Mouse (Mus musculus) lung, postnatal 0 days (tissue): ENCODE data around the gene Hist2h4.

Source experiments
- CTCF ChIP-seq: IDR thresholded peaks from 2 replicates; pipeline ENCODE4 v1.5.1; 2016; ENCODE audit warnings: antibody characterized with exemption, mild to moderate bottlenecking
- EP300 ChIP-seq: IDR thresholded peaks from 2 replicates; pipeline ENCODE4 v1.6.1; 2016; ENCODE audit warnings: antibody characterized with exemption, mild to moderate bottlenecking, control low read depth

DNA sequence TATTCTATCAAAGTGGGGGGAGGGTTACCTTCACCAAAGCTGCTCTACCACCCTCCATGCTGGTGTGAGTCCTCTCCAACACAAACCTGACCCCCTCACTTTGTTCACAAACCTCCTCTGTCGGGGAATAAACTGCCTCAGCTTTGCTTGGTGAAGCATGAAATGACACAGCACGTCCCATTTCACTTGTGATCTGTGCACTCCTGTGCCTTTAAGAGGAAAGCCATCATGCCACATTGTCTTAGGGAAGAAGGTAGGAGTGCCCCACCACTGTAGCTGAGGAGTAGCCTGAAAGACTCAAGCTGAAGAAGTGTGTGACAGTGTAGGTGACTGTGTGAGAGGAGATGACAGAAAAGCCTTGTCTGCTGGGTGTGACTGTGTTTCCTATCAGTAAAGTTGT is 37.7 kb downstream of the Hist2h4 start:
- TF ChIP-seq CTCF (no peak), EP300 (no peak)
